Mouse (Mus musculus): ENCODE measurements around the gene Srsf5.

- TF ChIP-seq CTCF (conservative IDR thresholded peaks at IDR 0.05; ENCODE audit: low read length): no peak
- TF ChIP-seq POU5F1 (IDR thresholded peaks at IDR 0.05; ENCODE audit: borderline replicate concordance, low read length): no peak
- TF ChIP-seq NANOG (IDR thresholded peaks at IDR 0.05; ENCODE audit: borderline replicate concordance, low read length): no peak
These were observed 20.9 kb downstream of the Srsf5 start for GRCm38 (mm10) chr12:80966059-80966838.

Data from E14TG2a.4 (cell line).